Mouse (Mus musculus): ENCODE measurements around the gene Ntpcr. TPM values are rescaled to one million over a fixed set of nuclear protein-coding genes. Genes with fewer than 3 reads are reported as not detected.
A peak's percentile ranks its signal among the peaks of the same experiment; 100 is the strongest.

The Ntpcr gene
- polyA plus RNA-seq, 1 experiment from 2014 or later: 31.4 TPM

- Histone ChIP-seq H3K4me2 (ENCODE audit: low read depth, low read length) (no peak overlapping the region), H3K27ac (ENCODE audit: low read length) (peak overlapping the region; percentile 22; the same call in 1 of the 2 replicates)
- WGBS: 34% methylated on average over 12 of the region's 12 CpGs
Observed at GRCm38 (mm10) chr8:125777478-125778164, 47.9 kb downstream of the Ntpcr start.

GRCm38 (mm10) chr8:125778919-125779318 is 49.2 kb downstream of the Ntpcr start:
- no peak for ATAC-seq (ENCODE audit: low read depth)
- Histone ChIP-seq H3K27ac (ENCODE audit: low read length) (no peak overlapping the region), H3K36me3 (ENCODE audit: control insufficient read depth, insufficient read depth, low read length) (no peaks in the 10 kb centered on the region), H3K9ac (ENCODE audit: low read length) (no peak overlapping the region), H3K4me1 (replicated peaks; ENCODE audit: control insufficient read depth, insufficient read depth, low read length) (peaks cover 6% of the 10 kb centered on the region), H3K4me2 (ENCODE audit: low read depth, low read length) (no peak overlapping the region), H3K4me3 (ENCODE audit: low read length) (no peak overlapping the region), H3K9me3 (ENCODE audit: control insufficient read depth, low read length) (no peaks in the 10 kb centered on the region), H3K27me3 (ENCODE audit: control insufficient read depth, insufficient read depth, low read depth, low read length) (no peaks in the 10 kb centered on the region)
- WGBS: 87% methylated on average over 5 of the region's 5 CpGs

More at GRCm38 (mm10) chr8:125777478-125778164, 47.9 kb downstream of the Ntpcr start:
- H3K4me3 ChIP-seq (ENCODE audit: low read length): no peak overlapping the region
- no peaks in the 10 kb centered on the region for H3K27me3 ChIP-seq (ENCODE audit: control insufficient read depth, insufficient read depth, low read depth, low read length)
- H3K9ac ChIP-seq (ENCODE audit: low read length): peak overlapping the region; percentile 4; the same call in 1 of the 2 replicates
- H3K9me3 ChIP-seq (ENCODE audit: control insufficient read depth, low read length): no peaks in the 10 kb centered on the region
- no peaks in the 10 kb centered on the region for H3K36me3 ChIP-seq (ENCODE audit: control insufficient read depth, insufficient read depth, low read length)
- peak; percentile 34; the same call in 1 of the 2 replicates for ATAC-seq (ENCODE audit: low read depth)
- H3K4me1 ChIP-seq (replicated peaks; ENCODE audit: control insufficient read depth, insufficient read depth, low read length): peaks cover 6% of the 10 kb centered on the region

- Histone ChIP-seq H3K9me3 (ENCODE audit: control insufficient read depth, low read length) (no peaks in the 10 kb centered on the region), H3K4me2 (ENCODE audit: low read depth, low read length) (no peak overlapping the region), H3K9ac (ENCODE audit: low read length) (no peak overlapping the region), H3K27ac (ENCODE audit: low read length) (no peak overlapping the region), H3K36me3 (ENCODE audit: control insufficient read depth, insufficient read depth, low read length) (no peaks in the 10 kb centered on the region), H3K4me3 (ENCODE audit: low read length) (no peak overlapping the region), H3K27me3 (ENCODE audit: control insufficient read depth, insufficient read depth, low read depth, low read length) (no peaks in the 10 kb centered on the region), H3K4me1 (replicated peaks; ENCODE audit: control insufficient read depth, insufficient read depth, low read length) (peaks cover 6% of the 10 kb centered on the region)
- 53% methylated on average over 8 of the region's 8 CpGs for WGBS
- ATAC-seq (ENCODE audit: low read depth): no peak
Observed at GRCm38 (mm10) chr8:125779656-125780055, 49.9 kb downstream of the Ntpcr start.

- Histone ChIP-seq H3K9ac (ENCODE audit: low read length) (no peak overlapping the region), H3K9me3 (ENCODE audit: control insufficient read depth, low read length) (no peaks in the 10 kb centered on the region), H3K27me3 (ENCODE audit: control insufficient read depth, insufficient read depth, low read depth, low read length) (no peaks in the 10 kb centered on the region), H3K36me3 (ENCODE audit: control insufficient read depth, insufficient read depth, low read length) (no peaks in the 10 kb centered on the region), H3K4me1 (replicated peaks; ENCODE audit: control insufficient read depth, insufficient read depth, low read length) (peaks cover 5% of the 10 kb centered on the region), H3K27ac (ENCODE audit: low read length) (no peak overlapping the region), H3K4me3 (ENCODE audit: low read length) (no peak overlapping the region), H3K4me2 (ENCODE audit: low read depth, low read length) (no peak overlapping the region)
- WGBS: 60% methylated on average over 3 of the region's 3 CpGs
- no peak for ATAC-seq (ENCODE audit: low read depth)
Observed at GRCm38 (mm10) chr8:125782161-125782560, 52.4 kb downstream of the Ntpcr start.

- H3K27ac ChIP-seq (ENCODE audit: low read length): no peak overlapping the region
- no peaks in the 10 kb centered on the region for H3K9me3 ChIP-seq (ENCODE audit: control insufficient read depth, low read length)
- ATAC-seq (ENCODE audit: low read depth): no peak
- H3K4me1 ChIP-seq (replicated peaks; ENCODE audit: control insufficient read depth, insufficient read depth, low read length): 0 out of 2 replicates have a peak, but pooled peaks cover 2% of the 10 kb centered on the region
- no peaks in the 10 kb centered on the region for H3K36me3 ChIP-seq (ENCODE audit: control insufficient read depth, insufficient read depth, low read length)
- no peak overlapping the region for H3K4me2 ChIP-seq (ENCODE audit: low read depth, low read length)
- no peak overlapping the region for H3K4me3 ChIP-seq (ENCODE audit: low read length)
- H3K9ac ChIP-seq (ENCODE audit: low read length): no peak overlapping the region
- 39% methylated on average over 7 of the region's 7 CpGs for WGBS
- no peaks in the 10 kb centered on the region for H3K27me3 ChIP-seq (ENCODE audit: control insufficient read depth, insufficient read depth, low read depth, low read length)
Observed at GRCm38 (mm10) chr8:125786886-125787285, 57.1 kb downstream of the Ntpcr start.

- Histone ChIP-seq H3K36me3 (ENCODE audit: control insufficient read depth, insufficient read depth, low read length) (no peaks in the 10 kb centered on the region), H3K27me3 (ENCODE audit: control insufficient read depth, insufficient read depth, low read depth, low read length) (no peaks in the 10 kb centered on the region), H3K4me3 (ENCODE audit: low read length) (no peak overlapping the region), H3K9me3 (ENCODE audit: control insufficient read depth, low read length) (no peaks in the 10 kb centered on the region), H3K9ac (ENCODE audit: low read length) (no peak overlapping the region), H3K4me2 (ENCODE audit: low read depth, low read length) (no peak overlapping the region), H3K27ac (ENCODE audit: low read length) (no peak overlapping the region), H3K4me1 (replicated peaks; ENCODE audit: control insufficient read depth, insufficient read depth, low read length) (peaks cover 10% of the 10 kb centered on the region; the same call in 1 of the 2 replicates)
- WGBS: 44% methylated on average over 9 of the region's 9 CpGs
- ATAC-seq (ENCODE audit: low read depth): no peak
Observed at GRCm38 (mm10) chr8:125792816-125793455, 63.2 kb downstream of the Ntpcr start.

GRCm38 (mm10) chr8:125795341-125795740 is 65.6 kb downstream of the Ntpcr start:
- Histone ChIP-seq H3K9ac (ENCODE audit: low read length) (no peak overlapping the region), H3K27me3 (ENCODE audit: control insufficient read depth, insufficient read depth, low read depth, low read length) (no peaks in the 10 kb centered on the region), H3K27ac (ENCODE audit: low read length) (peak overlapping the region; percentile 10; the same call in 1 of the 2 replicates), H3K4me2 (ENCODE audit: low read depth, low read length) (no peak overlapping the region), H3K9me3 (ENCODE audit: control insufficient read depth, low read length) (no peaks in the 10 kb centered on the region), H3K4me1 (replicated peaks; ENCODE audit: control insufficient read depth, insufficient read depth, low read length) (peaks cover 10% of the 10 kb centered on the region; the same call in 1 of the 2 replicates), H3K36me3 (ENCODE audit: control insufficient read depth, insufficient read depth, low read length) (no peaks in the 10 kb centered on the region), H3K4me3 (ENCODE audit: low read length) (no peak overlapping the region)
- WGBS: 59% methylated on average over 2 of the region's 2 CpGs
- ATAC-seq (ENCODE audit: low read depth): peak; percentile 88

- 84% methylated on average over 2 of the region's 2 CpGs for WGBS
- no peak overlapping the region for H3K4me3 ChIP-seq (ENCODE audit: low read length)
- H3K4me2 ChIP-seq (ENCODE audit: low read depth, low read length): no peak overlapping the region
- peaks cover 7% of the 10 kb centered on the region; the same call in 1 of the 2 replicates for H3K4me1 ChIP-seq (replicated peaks; ENCODE audit: control insufficient read depth, insufficient read depth, low read length)
- no peak for ATAC-seq (ENCODE audit: low read depth)
- H3K36me3 ChIP-seq (ENCODE audit: control insufficient read depth, insufficient read depth, low read length): no peaks in the 10 kb centered on the region
- no peaks in the 10 kb centered on the region for H3K27me3 ChIP-seq (ENCODE audit: control insufficient read depth, insufficient read depth, low read depth, low read length)
- H3K27ac ChIP-seq (ENCODE audit: low read length): no peak overlapping the region
- no peak overlapping the region for H3K9ac ChIP-seq (ENCODE audit: low read length)
- no peaks in the 10 kb centered on the region for H3K9me3 ChIP-seq (ENCODE audit: control insufficient read depth, low read length)
Observed at GRCm38 (mm10) chr8:125796970-125797369, 67.2 kb downstream of the Ntpcr start.

All from lung, embryonic 16.5 days (tissue).